Mouse (Mus musculus) olfactory bulb, adult 2 months (tissue): Measurements from ENCODE around the gene Olfr1121. TPM values are rescaled to one million over a fixed set of nuclear protein-coding genes. Genes with fewer than 3 reads are reported as not detected.
"Not testable (repeated sequence)": the region's sequence is repeated elsewhere in the genome, so short reads cannot be mapped to it uniquely, and the experiment has no call there.

Experiments
- H3K27ac ChIP-seq: fragments of 200-500 bp; 2 replicates; pipeline ENCODE4 v1.5.1; 2012; ENCODE audit warnings: low read depth, low read length; ENCODE audit not compliant: insufficient read depth
- H3K4me1 ChIP-seq: fragments of 200-500 bp; 2 replicates; pipeline ENCODE4 v1.6.1; 2012; ENCODE audit warnings: low read length; ENCODE audit not compliant: control insufficient read depth, insufficient read depth
- H3K4me3 ChIP-seq: fragments of 200-500 bp; 2 replicates; pipeline ENCODE4 v1.5.1; 2012; ENCODE audit warnings: mild to moderate bottlenecking, low read depth, low read length, moderate library complexity; ENCODE audit not compliant: insufficient read depth
- CTCF ChIP-seq: fragments of 200-500 bp; IDR thresholded peaks from 2 replicates; pipeline ENCODE4 v1.5.1; 2012; ENCODE audit warnings: low read depth, mild to moderate bottlenecking, low read length, moderate library complexity; ENCODE audit not compliant: insufficient read depth
- POLR2A ChIP-seq: fragments of 200-500 bp; IDR thresholded peaks from 2 replicates; pipeline ENCODE4 v1.6.1; 2012; ENCODE audit warnings: mild to moderate bottlenecking, low read depth, low read length, moderate library complexity; ENCODE audit not compliant: insufficient read depth
- WGBS: fragments of 180-500 bp; shearing (Covaris S2); methylation state at CpG from one replicate; pipeline ENCODE4 v1.1.7; 2018; 5-methylcytosine and 5-hydroxymethylcytosine counted together
- polyA plus RNA-seq: library from polyadenylated mRNA; stranded (reverse); fragments of >200 nt; gene quantifications from 2 replicates; pipeline ENCODE4 v1.2.4, GENCODE M21; 2012; ENCODE audit warnings: low replicate concordance; ENCODE audit not compliant: missing spikeins, insufficient read depth, insufficient read length

Gene Olfr1121
- polyA plus RNA-seq: not detected in 2 replicates

DNA sequence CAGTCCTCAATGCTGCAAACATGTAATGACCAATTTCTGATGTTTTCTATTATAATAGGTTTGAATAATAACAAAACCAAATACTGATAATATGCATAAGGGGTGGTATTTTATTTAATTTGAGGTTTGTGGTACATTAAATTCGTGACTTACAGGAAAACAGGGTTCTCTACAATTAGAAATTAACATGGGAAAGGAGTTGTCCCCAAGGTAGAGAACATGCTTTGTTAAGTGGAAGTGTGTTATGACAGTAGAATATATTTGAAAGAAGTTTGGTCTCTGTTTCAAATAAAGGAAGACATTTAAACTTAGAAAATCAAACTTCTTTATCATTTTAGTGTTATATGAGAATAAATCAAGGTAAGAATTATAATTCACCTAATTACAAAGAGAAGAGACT lies at the start of gene Olfr1121:
Gene Olfr1121, plus strand, starts transcription at position 301 of the 400 bp plus-strand sequence.
- H3K4me1 ChIP-seq: no peaks in the 10 kb centered on the region
- no peak for TF ChIP-seq CTCF
- TF ChIP-seq POLR2A: no peak
- 23% methylated on average over 1 of the region's 1 CpGs for WGBS
- H3K4me3 ChIP-seq: no peak within 1 kb of the TSS
- H3K27ac ChIP-seq: no peak within 1 kb of the TSS

DNA sequence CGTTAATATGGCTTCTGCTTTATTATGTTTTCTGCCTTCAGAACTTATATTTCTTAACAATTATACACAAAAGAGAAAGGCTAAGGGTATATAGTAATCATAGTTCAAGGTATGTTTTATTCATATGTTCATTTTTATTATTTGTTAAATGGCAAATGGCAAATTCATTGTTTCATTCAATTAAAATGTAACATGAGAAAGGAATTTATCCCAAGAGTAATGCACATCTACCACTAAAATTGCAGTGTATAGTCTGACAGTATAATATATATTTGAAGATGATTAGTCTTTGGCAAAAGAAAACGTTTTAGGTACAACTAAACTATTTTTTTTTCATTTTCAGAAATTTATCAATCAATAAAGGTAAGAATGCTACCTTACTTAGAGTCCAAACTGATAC lies 15.2 kb upstream of the Olfr1121 start, which contains the start of gene Olfr1120:
Gene Olfr1120, plus strand, starts transcription at position 301 of the 400 bp plus-strand sequence.
- Histone ChIP-seq H3K4me1 (no peaks in the 10 kb centered on the region), H3K4me3 (no peak within 1 kb of the TSS), H3K27ac (no peak within 1 kb of the TSS)
- no peak for TF ChIP-seq CTCF
- no peak for TF ChIP-seq POLR2A
- WGBS: 57% methylated on average over 2 of the region's 2 CpGs

DNA sequence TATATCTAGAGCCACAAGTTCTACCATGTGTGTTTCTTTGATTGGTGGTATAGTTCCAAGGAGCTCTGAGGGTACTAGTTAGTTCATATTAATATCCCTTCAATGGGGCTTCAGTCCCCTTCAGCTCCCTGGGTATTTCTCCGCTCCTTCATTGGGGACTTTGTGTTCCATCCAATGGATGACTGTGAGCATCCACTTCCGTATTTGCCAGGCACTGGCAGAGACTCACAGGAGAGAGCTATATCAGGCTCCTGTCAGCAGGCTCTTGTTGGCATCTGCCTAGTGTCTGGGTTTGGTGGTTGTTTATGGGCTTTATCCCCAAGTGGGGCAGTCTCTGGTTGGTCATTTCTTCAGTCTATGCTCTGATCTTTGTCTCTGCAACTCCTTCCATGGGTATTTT lies 9.6 kb upstream of the Olfr1121 start:
- H3K4me1 ChIP-seq, H3K27ac ChIP-seq, H3K4me3 ChIP-seq: not testable (repeated sequence)
- WGBS: 99% methylated on average over 2 of the region's 2 CpGs

DNA sequence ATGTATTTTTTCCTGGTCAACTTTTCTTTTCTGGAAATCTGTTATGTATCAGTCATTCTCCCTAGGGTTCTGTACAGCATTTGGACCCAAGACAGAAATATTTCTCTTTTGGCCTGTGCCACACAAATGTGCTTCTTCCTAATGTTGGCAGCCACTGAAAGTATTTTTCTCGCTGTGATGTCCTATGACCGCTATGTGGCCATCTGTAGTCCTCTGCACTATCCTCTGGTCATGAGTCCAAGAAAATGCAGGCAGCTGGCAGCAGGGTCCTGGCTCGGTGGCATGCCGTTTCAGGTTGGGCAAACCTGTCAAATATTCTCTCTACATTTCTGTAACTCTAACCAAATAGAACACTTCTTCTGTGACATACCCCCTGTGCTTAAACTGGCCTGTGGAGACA lies 2.0 kb downstream of the Olfr1121 start:
- TF ChIP-seq POLR2A: no peak
- TF ChIP-seq CTCF: no peak
- H3K27ac ChIP-seq: no peak overlapping the region
- no peaks in the 10 kb centered on the region for H3K4me1 ChIP-seq
- 85% methylated on average over 4 of the region's 4 CpGs for WGBS
- H3K4me3 ChIP-seq: no peak overlapping the region

DNA sequence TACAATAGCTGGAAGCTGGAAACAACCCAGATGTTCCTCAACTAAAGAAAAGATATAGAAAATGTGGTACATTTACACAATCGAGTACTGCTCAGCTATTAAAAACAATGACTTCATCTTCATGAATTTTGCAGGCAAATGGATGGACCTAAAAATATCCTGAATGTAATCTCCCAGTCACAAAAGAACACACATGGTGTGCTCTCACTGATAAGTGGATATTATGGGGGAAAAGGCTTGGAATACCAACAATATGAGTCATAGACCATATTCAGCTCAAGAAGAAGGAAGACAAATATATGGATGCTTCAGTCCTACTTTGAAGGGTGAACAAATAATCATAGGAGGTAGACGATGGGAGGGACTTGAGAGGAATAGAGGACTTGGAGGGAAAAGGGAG lies 14.2 kb downstream of the Olfr1121 start:
- Histone ChIP-seq H3K4me1 (no peaks in the 10 kb centered on the region), H3K4me3 (no peak overlapping the region), H3K27ac (no peak overlapping the region)
- TF ChIP-seq CTCF (no peak), POLR2A (no peak)
- whole genome bisulfite sequencing: 82% methylated on average over 2 of the region's 2 CpGs

DNA sequence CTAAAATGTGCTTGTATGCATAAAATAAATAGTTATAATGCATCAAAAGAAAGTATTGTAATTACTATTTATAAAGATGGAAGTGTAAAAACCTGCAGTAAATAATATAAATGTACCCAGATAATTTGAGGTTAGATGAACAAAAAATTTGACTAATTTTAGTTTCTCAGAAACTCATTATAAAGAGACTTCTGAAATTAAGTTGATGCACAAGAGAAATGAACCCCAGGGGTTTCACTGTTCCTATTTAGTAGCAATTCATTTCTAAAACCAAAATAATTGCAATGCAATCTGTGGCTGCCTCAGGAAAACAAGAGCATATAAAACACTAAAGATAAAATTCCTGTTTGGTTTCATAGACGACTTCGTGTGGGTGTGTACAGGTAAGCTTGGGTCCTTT lies 15.9 kb downstream of the Olfr1121 start, which contains the start of gene Olfr1122:
Gene Olfr1122, plus strand, starts transcription at position 301 of the 400 bp plus-strand sequence.
- WGBS: 79% methylated on average over 2 of the region's 2 CpGs
- no peaks in the 10 kb centered on the region for H3K4me1 ChIP-seq
- H3K4me3 ChIP-seq: no peak within 1 kb of the TSS
- no peak within 1 kb of the TSS for H3K27ac ChIP-seq
- TF ChIP-seq POLR2A (no peak), CTCF (no peak)

DNA sequence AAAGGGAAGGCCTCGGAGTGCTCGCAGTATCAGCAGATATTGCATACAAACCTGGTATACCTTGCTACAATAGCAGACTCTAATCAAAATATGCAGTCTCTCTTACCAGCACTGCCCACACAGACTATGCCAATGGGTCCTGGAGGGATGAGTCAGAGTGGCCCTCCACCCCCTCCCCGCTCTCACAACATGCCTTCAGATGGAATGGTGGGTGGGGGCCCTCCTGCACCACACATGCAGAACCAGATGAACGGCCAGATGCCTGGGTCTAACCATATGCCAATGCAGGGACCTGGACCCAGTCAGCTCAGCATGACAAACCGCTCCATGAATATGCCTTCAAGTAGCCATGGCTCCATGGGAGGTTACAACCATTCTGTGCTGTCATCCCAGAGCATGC lies 23.9 kb downstream of the Olfr1121 start:
- H3K27ac ChIP-seq, H3K4me1 ChIP-seq, H3K4me3 ChIP-seq: not testable (repeated sequence)
- WGBS: 90% methylated on average over 5 of the region's 5 CpGs

DNA sequence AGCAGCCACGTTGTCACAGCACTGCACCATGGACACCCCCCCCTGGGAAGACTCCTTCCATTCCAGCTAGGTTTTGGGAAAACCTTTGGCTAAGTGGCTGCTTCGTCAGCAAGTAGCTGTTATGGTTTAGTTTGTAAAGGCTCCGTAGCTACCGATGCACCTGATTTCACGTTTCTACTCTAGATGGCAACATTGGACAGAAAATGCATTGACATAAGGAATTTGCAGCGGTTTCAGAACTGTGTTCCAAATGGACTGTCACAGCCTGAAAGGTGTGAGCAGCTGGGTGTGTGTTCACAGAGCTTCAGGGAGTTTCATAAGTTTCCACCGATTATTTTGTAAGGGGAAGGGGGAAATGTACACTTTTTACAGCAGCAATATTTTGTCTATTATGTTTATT lies 25.0 kb downstream of the Olfr1121 start:
- 80% methylated on average over 7 of the region's 7 CpGs for WGBS
- H3K4me1 ChIP-seq, H3K27ac ChIP-seq, H3K4me3 ChIP-seq: not testable (repeated sequence)

DNA sequence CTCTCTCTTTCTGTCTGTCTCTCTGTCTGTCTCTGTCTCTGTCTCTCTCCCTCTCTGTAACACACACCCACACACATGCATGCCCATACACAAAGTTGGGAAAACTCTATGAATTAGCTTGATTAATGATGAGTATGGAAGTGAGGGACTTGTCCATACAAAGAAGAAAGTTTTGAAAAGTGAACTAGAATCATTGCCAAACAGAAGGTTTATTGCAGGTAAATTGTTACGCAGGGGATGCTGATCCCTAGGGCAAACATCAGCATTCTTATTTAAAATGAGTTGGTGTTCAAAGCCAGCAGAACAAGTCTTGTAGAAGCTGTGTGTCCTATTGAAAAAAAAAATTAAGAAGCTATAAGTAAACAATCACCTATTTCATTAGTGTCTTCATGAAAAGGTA lies 46.6 kb downstream of the Olfr1121 start, which contains the start of gene Olfr1123:
Gene Olfr1123, plus strand, starts transcription at position 301 of the 400 bp plus-strand sequence.
- Histone ChIP-seq H3K27ac (no peak within 1 kb of the TSS), H3K4me1 (no peaks in the 10 kb centered on the region), H3K4me3 (no peak within 1 kb of the TSS)
- no peak for TF ChIP-seq POLR2A
- TF ChIP-seq CTCF: no peak
- 94% methylated on average over 1 of the region's 1 CpGs for WGBS

Other genes with a start within 250 kb of the Olfr1121 start
- gene Olfr1110, start 229.6 kb upstream of the Olfr1121 start, polyA plus RNA-seq: not detected in 2 replicates
- not detected in 2 replicates for gene Olfr1111, start 217.3 kb upstream of the Olfr1121 start, polyA plus RNA-seq
- not detected in 2 replicates for gene Olfr1112, start 182.1 kb upstream of the Olfr1121 start, polyA plus RNA-seq
- gene Olfr1113, start 160.9 kb upstream of the Olfr1121 start, polyA plus RNA-seq: not detected in 2 replicates
- not detected in 2 replicates for gene Olfr1115, start 121.9 kb upstream of the Olfr1121 start, polyA plus RNA-seq
- gene Olfr1116, start 102.4 kb upstream of the Olfr1121 start, polyA plus RNA-seq: not detected in 2 replicates
- not detected in 2 replicates for gene Olfr1118, start 62.3 kb upstream of the Olfr1121 start, polyA plus RNA-seq
- gene Olfr1120, start 15.1 kb upstream of the Olfr1121 start, polyA plus RNA-seq: not detected in 2 replicates
- not detected in 2 replicates for gene Olfr1122, start 16.0 kb downstream of the Olfr1121 start, polyA plus RNA-seq
- gene Olfr1123, start 46.7 kb downstream of the Olfr1121 start, polyA plus RNA-seq: not detected in 2 replicates
- gene Olfr1124, start 60.4 kb downstream of the Olfr1121 start, polyA plus RNA-seq: not detected in 2 replicates
- not detected in 2 replicates for gene Olfr1126, start 84.1 kb downstream of the Olfr1121 start, polyA plus RNA-seq
- not detected in 2 replicates for gene Pramel7, start 127.2 kb downstream of the Olfr1121 start, polyA plus RNA-seq
- not detected in 2 replicates for gene Pramel6, start 136.7 kb downstream of the Olfr1121 start, polyA plus RNA-seq
- not detected in 2 replicates for gene Olfr153, start 161.9 kb downstream of the Olfr1121 start, polyA plus RNA-seq
- gene Olfr1128, start 175.6 kb downstream of the Olfr1121 start, polyA plus RNA-seq: not detected in 2 replicates
- not detected in 2 replicates for gene Olfr1129, start 204.0 kb downstream of the Olfr1121 start, polyA plus RNA-seq
- gene Olfr1130, start 236.3 kb downstream of the Olfr1121 start, polyA plus RNA-seq: not detected in 2 replicates